Mouse (Mus musculus): ENCODE results near the gene Tppp2.

- no peak for TF ChIP-seq ZC3H11A (IDR thresholded peaks at IDR 0.05; ENCODE audit: borderline replicate concordance, low read depth, low read length)
- no peak for TF ChIP-seq MAFK (IDR thresholded peaks at IDR 0.05; ENCODE audit: insufficient read depth, low read depth, low read length)
- no peak for TF ChIP-seq CHD2 (IDR thresholded peaks at IDR 0.05; ENCODE audit: low read depth, low read length)
- TF ChIP-seq HCFC1 (IDR thresholded peaks at IDR 0.05; ENCODE audit: borderline replicate concordance, insufficient read depth, low read length), result no peak
- TF ChIP-seq ZNF384 (IDR thresholded peaks at IDR 0.05; ENCODE audit: low read depth, low read length), result no peak
Measured at GRCm38 (mm10) chr14:51921759-51922570, 3.7 kb downstream of the Tppp2 start.

Data from ES-E14 (cell line).